Mouse (Mus musculus) heart, adult 2 months (tissue): Measurements from ENCODE around the gene Gm49342. TPM values are rescaled to one million over a fixed set of nuclear protein-coding genes. Genes with fewer than 3 reads are reported as not detected.

Experiments used
- DNase-seq, 2 experiments: peaks; one replicate each; pipeline ENCODE4 v3.0.0; 2021
- H3K27ac ChIP-seq: fragments of 200-600 bp; 2 replicates; pipeline ENCODE4 v1.8.1; 2022
- H3K27me3 ChIP-seq: fragments of 200-500 bp; 2 replicates; pipeline ENCODE4 v1.6.1; 2012; ENCODE audit warnings: mild to moderate bottlenecking, low read length, inconsistent platforms, mixed read lengths; ENCODE audit not compliant: control insufficient read depth, insufficient read depth
- H3K36me3 ChIP-seq: fragments of 200-500 bp; 2 replicates; pipeline ENCODE4 v1.6.1; 2012; ENCODE audit warnings: low read length, inconsistent platforms; ENCODE audit not compliant: control insufficient read depth, insufficient read depth
- H3K4me1 ChIP-seq: fragments of 200-500 bp; 2 replicates; pipeline ENCODE4 v1.6.1; 2011; ENCODE audit warnings: low read length; ENCODE audit not compliant: control insufficient read depth, insufficient read depth
- H3K4me3 ChIP-seq: fragments of 200-600 bp; 2 replicates; pipeline ENCODE4 v1.8.1; 2022
- H3K79me2 ChIP-seq: fragments of 200-500 bp; replicated peaks from 2 replicates; pipeline ENCODE4 v1.6.1; 2012; ENCODE audit warnings: mild to moderate bottlenecking, inconsistent platforms, low read length, moderate library complexity, mixed read lengths; ENCODE audit not compliant: control insufficient read depth, insufficient read depth
- H3K9ac ChIP-seq: fragments of 200-500 bp; 2 replicates; pipeline ENCODE4 v1.6.1; 2012; ENCODE audit warnings: low read depth, mild to moderate bottlenecking, control low read depth, inconsistent platforms, low read length, mixed read lengths
- CTCF ChIP-seq: fragments of 200-600 bp; IDR thresholded peaks from 2 replicates; pipeline ENCODE4 v1.8.1; 2022; ENCODE audit warnings: antibody characterized with exemption, mild to moderate bottlenecking, moderate library complexity
- EP300 ChIP-seq: fragments of 200-500 bp; IDR thresholded peaks from 2 replicates; pipeline ENCODE4 v1.6.1; 2011; ENCODE audit warnings: low read depth, low read length, control low read depth; ENCODE audit not compliant: insufficient read depth
- POLR2A ChIP-seq: fragments of 200-500 bp; IDR thresholded peaks from 2 replicates; pipeline ENCODE4 v1.6.1; 2011; ENCODE audit warnings: mild to moderate bottlenecking, low read depth, low read length, control low read depth; ENCODE audit not compliant: insufficient read depth
- WGBS: fragments of 180-500 bp; shearing (Covaris S2); methylation state at CpG from one replicate; pipeline ENCODE4 v1.1.7; 2018; 5-methylcytosine and 5-hydroxymethylcytosine counted together
- intact Hi-C: fragments of 180-260 bp; cut with DNase I; formaldehyde crosslinking; loops from one replicate; pipeline ENCODE4 v1.15.1; 2025
- polyA plus RNA-seq: library from polyadenylated mRNA; depleted of rRNA; stranded (reverse); fragments of >200 nt; gene quantifications from 2 replicates; pipeline ENCODE4 v1.2.3, GENCODE M21; 2012
- total RNA-seq, 2 experiments: library from RNA; stranded (reverse); gene quantifications; 2 replicates each; pipeline ENCODE4 v1.2.3; 2021

The Gm49342 gene
- total and polyA plus RNA-seq, 3 experiments, result 11.3 to 13.4 (median 12.1) TPM

GRCm38 (mm10) chr14:50924281-50925064 is 19.8 kb upstream of the Gm49342 start, which contains the start of the genes Osgep and Apex1:
Gene Osgep, minus strand, starts transcription at chr14:50924893.
Gene Apex1, plus strand, starts transcription at chr14:50924968.
- H3K36me3 ChIP-seq, result peaks cover 1% of the 10 kb centered on the region
- under 1% methylated on average over 57 of the region's 57 CpGs for WGBS
- no peaks in the 10 kb centered on the region for H3K27me3 ChIP-seq
- intact Hi-C loops, result no loop called here
- peak; percentile 94 to 96 for DNase-seq
- peak within 1 kb of the TSS; percentile 95 for H3K27ac ChIP-seq
- no peaks in the 10 kb centered on the region for H3K79me2 ChIP-seq
- H3K4me3 ChIP-seq, result peak within 1 kb of the TSS; percentile 64
- TF ChIP-seq POLR2A, result peak; percentile 79
- TF ChIP-seq CTCF, result no peak
- peak within 1 kb of the TSS; percentile 88 for H3K9ac ChIP-seq
- H3K4me1 ChIP-seq, result peaks cover 3% of the 10 kb centered on the region

- H3K79me2 ChIP-seq, result no peaks in the 10 kb centered on the region
- H3K27ac ChIP-seq, result peak overlapping the region; percentile 95
- DNase-seq, result no peak
- H3K36me3 ChIP-seq, result peaks cover 2% of the 10 kb centered on the region
- H3K4me1 ChIP-seq, result peaks cover 3% of the 10 kb centered on the region
- TF ChIP-seq POLR2A (peak; percentile 33; the same call in 1 of the 2 replicates), EP300 (no peak)
- H3K9ac ChIP-seq, result peak overlapping the region; percentile 20
- intact Hi-C loops, result no loop called here
- H3K4me3 ChIP-seq, result peak overlapping the region; percentile 64
- 2% methylated on average over 38 of the region's 38 CpGs for WGBS
- H3K27me3 ChIP-seq, result no peaks in the 10 kb centered on the region
These were observed 19.0 kb upstream of the Gm49342 start for GRCm38 (mm10) chr14:50925111-50925920.

GRCm38 (mm10) chr14:50927366-50927765 is 17.0 kb upstream of the Gm49342 start:
- no peaks in the 10 kb centered on the region for H3K79me2 ChIP-seq
- no peak for DNase-seq
- no peak overlapping the region for H3K9ac ChIP-seq
- 58% methylated on average over 3 of the region's 3 CpGs for WGBS
- H3K27ac ChIP-seq, result no peak overlapping the region
- TF ChIP-seq CTCF, result no peak
- H3K36me3 ChIP-seq, result peaks cover 2% of the 10 kb centered on the region
- H3K27me3 ChIP-seq, result no peaks in the 10 kb centered on the region
- H3K4me1 ChIP-seq, result peaks cover 4% of the 10 kb centered on the region
- intact Hi-C loops, result no loop called here
- no peak overlapping the region for H3K4me3 ChIP-seq

- no peak for DNase-seq
- intact Hi-C loops, result loop anchor here (2.0 to 5.0 kb wide), 2 partner anchors 15 to 123 kb away; partner anchors contain the start of genes Ccnb1ip1, Gm49342 and Parp2
- Histone ChIP-seq H3K79me2 (no peaks in the 10 kb centered on the region), H3K4me3 (peak overlapping the region; percentile 97), H3K36me3 (peaks cover 2% of the 10 kb centered on the region), H3K27ac (peak overlapping the region; percentile 97), H3K9ac (peak overlapping the region; percentile 88), H3K4me1 (peaks cover 3% of the 10 kb centered on the region), H3K27me3 (no peaks in the 10 kb centered on the region)
- no peak for TF ChIP-seq EP300
- TF ChIP-seq CTCF, result no peak
- no peak for TF ChIP-seq POLR2A
- WGBS, result 6% methylated on average over 10 of the region's 10 CpGs
These were observed 14.4 kb upstream of the Gm49342 start for GRCm38 (mm10) chr14:50929951-50930350.

GRCm38 (mm10) chr14:50930377-50930753 is 14.0 kb upstream of the Gm49342 start:
- no peak for DNase-seq
- peak overlapping the region; percentile 97 for H3K27ac ChIP-seq
- TF ChIP-seq CTCF (no peak), EP300 (no peak), POLR2A (no peak)
- peaks cover 2% of the 10 kb centered on the region for H3K36me3 ChIP-seq
- intact Hi-C loops, result loop anchor here (2.0 to 5.0 kb wide), 2 partner anchors 14 to 123 kb away; partner anchors contain the start of genes Ccnb1ip1, Gm49342 and Parp2
- H3K9ac ChIP-seq, result peak overlapping the region; percentile 88
- WGBS, result under 1% methylated on average over 38 of the region's 38 CpGs
- H3K27me3 ChIP-seq, result no peaks in the 10 kb centered on the region
- H3K79me2 ChIP-seq, result no peaks in the 10 kb centered on the region
- H3K4me3 ChIP-seq, result peak overlapping the region; percentile 97
- peaks cover 3% of the 10 kb centered on the region for H3K4me1 ChIP-seq
